Mouse (Mus musculus) left cerebral cortex, postnatal 25 days (tissue): ENCODE results near the gene Vangl2. TPM values are rescaled to one million over a fixed set of nuclear protein-coding genes. Genes with fewer than 3 reads are reported as not detected.

Experiments used
- DNase-seq, 2 experiments: peaks; one replicate each; pipeline ENCODE4 v3.0.0; 2022; ENCODE audit warnings: low spot score in 2 of 2, mixed read lengths in 1 of 2
- intact Hi-C: fragments of 180-260 bp; cut with DNase I; formaldehyde crosslinking; loops from one replicate; pipeline ENCODE4 v1.15.1; 2025
- total RNA-seq, 2 experiments: library from RNA; stranded (reverse); gene quantifications; 2 replicates each; pipeline ENCODE4 v1.2.3; 2021

Gene Vangl2
- 10 to 100 TPM; 13.3 to 13.5 TPM for total RNA-seq

DNA sequence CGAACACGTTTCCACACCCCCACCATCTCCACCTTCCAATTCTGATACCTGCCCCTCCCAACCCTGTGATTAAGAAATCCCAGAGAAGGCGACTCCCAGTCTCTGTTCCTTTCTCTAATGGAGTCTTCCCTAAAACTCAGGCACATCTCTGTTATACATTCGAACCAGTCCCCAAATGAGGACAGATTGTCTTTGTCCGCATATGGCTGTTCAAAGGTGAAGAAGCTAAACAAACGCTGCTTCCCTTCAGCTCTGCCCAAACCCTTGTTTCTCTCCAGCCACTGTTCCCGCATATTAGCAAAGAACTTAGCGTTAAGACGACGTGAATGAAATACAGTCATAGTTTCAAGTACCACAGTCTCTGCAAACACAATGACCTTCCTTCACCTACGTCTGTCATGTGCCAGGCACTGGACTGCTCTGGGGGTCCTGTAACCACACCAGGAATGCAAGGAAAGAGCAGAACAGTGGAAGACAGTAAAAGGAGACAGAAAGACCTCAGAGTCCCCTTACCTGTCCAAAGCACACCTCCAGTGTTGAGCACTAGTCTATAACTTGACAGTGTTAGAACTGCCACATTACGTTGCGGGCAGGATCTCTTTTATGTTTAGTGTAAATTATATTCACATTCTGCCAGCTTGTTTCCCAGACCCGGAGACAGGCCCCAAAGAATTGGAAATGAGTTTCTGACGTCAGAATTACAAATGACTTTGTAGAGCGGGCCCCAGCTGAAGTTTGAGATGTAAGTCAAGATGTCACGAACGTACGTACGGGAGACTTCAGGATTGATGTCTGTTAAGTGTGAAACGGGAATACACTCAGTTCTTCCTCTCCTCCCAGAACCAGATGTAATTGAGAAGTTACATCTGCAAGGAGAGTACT is at the start of gene Vangl2:
Vangl2 (minus strand) TSS at position 51 of the 882 bp plus-strand sequence.
- intact Hi-C loops: no loop called here
- DNase-seq: no peak

DNA sequence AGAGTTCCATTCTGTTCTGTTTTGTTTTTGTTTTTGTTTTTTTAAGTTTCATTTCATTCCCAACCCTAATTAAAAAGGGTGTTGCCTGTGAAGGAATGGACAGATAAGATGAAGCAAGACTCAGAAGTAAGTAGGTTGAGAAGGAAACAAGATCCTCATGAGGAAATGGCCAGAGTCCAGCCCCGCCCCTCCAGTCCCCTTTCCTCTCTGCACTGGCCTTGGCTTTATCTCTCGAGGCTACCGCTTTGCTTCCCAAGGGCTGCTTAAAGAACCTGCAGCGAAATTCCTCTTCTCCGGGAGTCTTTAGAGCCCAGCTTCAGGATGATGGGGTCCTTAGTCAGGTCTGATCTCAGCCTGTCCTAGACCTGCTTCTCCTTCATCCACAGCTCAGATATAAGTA is 49.7 kb upstream of the Vangl2 start:
- intact Hi-C loops: no loop called here

DNA sequence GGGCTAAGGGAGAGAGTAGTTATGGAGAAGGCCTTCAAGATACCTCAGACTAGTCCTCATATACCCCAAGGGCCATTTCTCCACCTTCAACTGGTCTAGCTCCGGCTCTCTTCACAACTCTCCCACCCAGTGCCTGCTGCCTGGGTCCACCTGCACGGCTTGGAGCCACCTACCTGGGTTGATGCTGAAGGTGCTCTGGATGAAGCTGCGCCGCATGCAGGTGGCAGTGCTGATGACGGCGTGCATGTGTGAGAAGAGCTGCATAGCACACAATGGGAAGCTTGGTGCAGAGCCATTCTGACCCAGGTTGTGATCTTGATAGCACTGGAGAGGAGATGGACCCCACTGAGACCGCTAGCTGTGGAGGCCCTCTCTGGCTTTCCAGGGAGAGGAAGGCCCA is 44.4 kb upstream of the Vangl2 start:
- no peak for DNase-seq
- intact Hi-C loops: no loop called here

More for the DNA sequence above, 49.7 kb upstream of the Vangl2 start:
- no peak for DNase-seq

GRCm38 (mm10) chr1:172071556-172071955 is 43.3 kb upstream of the Vangl2 start:
- intact Hi-C loops: no loop called here
- DNase-seq: no peak

DNA sequence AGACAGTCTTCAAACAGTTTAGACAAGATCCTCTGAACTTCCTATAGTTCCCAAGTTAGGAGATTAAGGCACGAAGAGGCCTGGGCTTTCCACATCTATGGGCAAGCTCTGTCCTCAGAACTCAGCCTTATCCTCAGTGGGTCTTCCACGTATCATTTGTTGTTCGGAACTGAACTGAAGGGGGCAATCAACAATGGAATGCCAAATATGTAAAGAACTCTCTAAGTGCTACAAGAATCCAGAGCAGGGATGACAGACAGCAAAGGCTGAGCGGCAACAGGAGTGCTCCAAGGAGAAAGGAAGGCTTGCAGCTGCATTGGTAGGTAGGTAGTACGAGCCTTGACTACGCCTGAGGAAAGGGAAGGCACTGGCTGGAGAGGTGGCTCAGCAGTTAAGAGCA is 42.0 kb upstream of the Vangl2 start:
- intact Hi-C loops: no loop called here
- no peak for DNase-seq

- DNase-seq: peak in 1 of 2 experiments; percentile 48
- intact Hi-C loops: no loop called here
Observed at GRCm38 (mm10) chr1:172064613-172065141, 36.4 kb upstream of the Vangl2 start.

- no peak for DNase-seq
- intact Hi-C loops: no loop called here
Observed at GRCm38 (mm10) chr1:172063291-172064023, 35.2 kb upstream of the Vangl2 start.

- intact Hi-C loops: no loop called here
- no peak for DNase-seq
Observed at GRCm38 (mm10) chr1:172062101-172062500, 33.9 kb upstream of the Vangl2 start.

- DNase-seq: no peak
- intact Hi-C loops: no loop called here
Observed at GRCm38 (mm10) chr1:172061217-172061616, 33.0 kb upstream of the Vangl2 start.

DNA sequence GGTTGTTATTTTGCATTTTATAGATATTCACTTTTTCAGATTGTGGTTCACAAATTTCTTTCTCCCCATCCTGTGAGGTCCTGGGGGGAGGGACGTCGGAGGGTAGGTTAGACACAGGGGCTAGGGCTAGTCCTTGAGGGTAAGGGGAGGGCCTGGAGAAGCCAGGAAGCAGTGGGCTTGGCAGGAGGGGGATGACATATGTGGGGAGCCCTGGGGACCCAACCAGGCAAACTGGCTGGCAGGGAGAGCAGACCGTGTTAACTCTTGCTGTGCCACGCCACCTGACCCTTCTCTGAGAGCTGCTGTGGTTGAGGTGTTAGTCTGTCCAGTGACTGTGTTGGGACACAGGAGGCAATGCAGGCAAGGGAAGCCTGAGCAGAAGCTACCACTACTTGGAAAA is 32.4 kb upstream of the Vangl2 start:
- intact Hi-C loops: no loop called here
- no peak for DNase-seq

- intact Hi-C loops: no loop called here
- DNase-seq: no peak
Observed at GRCm38 (mm10) chr1:172058874-172059273, 30.6 kb upstream of the Vangl2 start.

DNA sequence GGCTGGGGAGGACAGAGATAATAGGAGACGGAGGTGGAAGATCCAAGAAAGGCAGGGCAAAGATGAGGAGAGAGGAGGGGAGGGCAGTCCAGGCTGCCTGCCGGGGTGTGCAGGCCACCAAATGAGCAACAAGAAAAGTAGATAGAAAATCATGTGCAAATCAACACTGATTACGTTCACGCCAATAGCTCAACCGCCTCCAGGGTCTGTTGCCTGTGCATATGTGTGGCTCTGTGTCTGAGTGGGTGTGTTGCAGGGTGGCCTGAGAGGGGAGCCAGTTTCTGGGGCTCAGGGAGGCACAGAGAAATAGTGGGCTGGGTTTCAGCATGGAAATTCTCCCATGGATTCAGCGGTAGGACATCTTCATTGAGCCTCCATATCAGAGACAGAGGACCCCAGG is 30.1 kb upstream of the Vangl2 start:
- intact Hi-C loops: no loop called here
- DNase-seq: no peak

- intact Hi-C loops: no loop called here
- peak in 1 of 2 experiments; percentile 62 for DNase-seq
Observed at GRCm38 (mm10) chr1:172057491-172057921, 29.3 kb upstream of the Vangl2 start, which contains the start of gene Nhlh1. Gene Nhlh1 (minus strand): TSS chr1:172057573.

DNA sequence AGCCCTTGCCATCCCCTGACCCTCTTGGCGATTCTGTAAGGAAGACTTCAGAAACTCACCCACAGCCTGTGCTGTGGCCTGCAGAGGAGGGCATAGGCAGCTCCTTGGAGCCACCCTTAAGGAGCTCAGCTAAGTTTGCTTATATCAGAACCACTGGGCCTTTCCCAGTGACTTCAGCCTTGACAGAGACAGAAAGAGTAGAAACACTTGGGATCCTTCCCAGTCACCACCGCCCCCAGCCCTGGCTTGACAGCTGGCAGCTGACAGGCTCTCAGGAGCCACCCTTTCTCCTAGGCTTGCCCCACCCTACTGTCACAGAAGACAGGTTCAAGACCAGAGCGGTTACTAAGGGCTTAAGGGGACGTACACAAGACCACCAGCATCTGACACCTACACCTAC is 28.0 kb upstream of the Vangl2 start:
- DNase-seq: peak in 1 of 2 experiments; percentile 77
- intact Hi-C loops: no loop called here

DNA sequence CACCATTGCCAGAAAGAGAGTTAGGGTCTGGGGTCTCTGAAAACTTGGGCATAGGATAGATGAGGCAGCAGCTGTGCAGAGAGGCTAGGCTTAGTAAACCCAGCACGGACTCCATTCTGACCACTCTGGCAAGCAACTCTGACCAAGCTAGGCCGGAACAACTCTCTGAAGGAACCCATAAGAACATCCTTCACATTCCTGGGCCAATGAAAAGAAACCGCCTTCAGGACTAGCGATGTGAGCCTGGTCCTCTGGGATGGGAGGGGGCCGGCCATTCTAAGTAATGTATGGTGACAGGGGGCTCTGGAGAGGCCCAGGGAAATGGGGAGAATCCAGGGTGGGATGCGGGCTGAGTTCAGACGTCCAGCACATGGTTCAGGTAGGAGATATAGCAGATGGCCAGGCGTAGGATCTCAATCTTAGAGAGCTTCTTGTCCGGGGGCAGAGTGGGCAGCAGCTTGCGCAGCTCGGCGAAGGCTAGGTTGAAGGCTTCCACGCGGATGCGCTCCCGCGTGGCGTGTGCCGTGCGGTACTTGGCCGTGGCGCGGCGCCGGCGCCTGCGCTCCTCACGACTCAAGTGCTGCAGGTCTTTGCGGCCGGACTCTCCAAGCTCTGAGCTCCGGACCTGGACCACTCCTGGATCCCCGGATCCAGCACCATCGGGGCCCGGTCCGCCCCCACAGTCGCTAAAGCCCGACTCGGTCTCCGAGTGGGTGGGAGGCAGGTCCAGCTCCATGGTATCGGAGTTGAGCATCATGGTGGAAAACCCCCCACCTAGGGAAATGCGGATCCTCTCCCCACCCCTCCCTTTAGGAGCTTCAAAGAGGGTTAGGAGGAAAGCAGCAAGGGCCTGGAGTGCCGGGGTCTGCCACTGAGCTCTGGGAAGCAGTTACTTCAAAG is 25.5 kb upstream of the Vangl2 start:
- intact Hi-C loops: no loop called here
- peak in 1 of 2 experiments; percentile 55 for DNase-seq

DNA sequence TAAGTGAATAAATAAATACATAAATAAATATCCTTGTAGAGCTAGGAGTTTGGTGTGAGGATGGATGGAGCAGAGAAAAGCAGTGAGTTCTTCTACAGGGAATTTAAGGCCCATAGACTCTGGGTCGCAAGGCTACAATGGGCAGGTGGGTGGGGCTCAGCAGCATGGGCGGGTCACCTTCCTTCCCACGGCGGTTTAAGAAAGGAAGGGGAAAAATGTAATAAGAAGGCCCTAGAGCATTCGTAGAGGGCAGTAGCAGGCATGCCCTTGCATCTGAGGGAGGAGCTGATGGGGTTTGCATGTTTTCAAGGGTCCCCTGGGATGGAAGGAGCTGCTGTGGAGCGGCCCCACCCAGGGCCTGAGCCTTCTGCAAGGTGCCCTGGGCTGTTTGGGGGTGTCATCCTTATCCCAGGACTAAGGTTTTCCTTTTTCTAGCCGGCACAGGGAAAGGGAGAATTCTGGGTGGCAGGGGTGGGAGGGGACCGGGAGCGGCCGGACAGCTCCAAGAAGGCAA is 24.6 kb upstream of the Vangl2 start:
- intact Hi-C loops: no loop called here
- DNase-seq: no peak

DNA sequence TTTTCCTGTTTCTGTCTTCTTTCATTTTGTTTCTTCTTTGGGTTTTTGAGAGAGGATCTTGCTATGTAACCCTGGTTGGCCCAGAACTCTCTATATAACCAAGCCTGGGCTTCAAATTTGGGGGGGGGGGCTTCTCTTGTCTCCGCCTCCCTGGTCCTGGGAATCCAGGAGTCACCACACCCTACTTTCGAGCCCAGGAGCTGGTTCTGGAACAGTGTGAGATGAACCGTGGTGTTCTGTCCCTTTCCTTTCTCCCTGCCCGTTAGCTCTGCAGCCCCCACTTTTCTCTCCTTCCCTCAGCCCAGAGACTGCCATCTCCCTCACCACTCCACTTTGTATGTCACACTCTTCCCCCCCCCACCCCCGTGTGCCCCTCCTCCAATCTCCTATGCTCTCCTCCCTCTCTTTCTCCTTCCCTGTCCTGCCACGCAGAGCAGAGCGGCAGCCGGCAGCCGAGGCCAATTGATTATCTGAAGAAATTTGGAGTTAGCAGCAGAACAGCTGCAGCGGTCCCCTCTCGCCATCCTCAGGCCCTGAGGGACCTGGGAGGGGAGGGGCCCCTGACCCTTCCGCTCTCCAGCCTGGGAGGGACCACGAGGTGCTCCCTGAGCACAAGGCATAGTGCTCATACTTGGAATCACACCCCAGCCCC is 21.0 kb upstream of the Vangl2 start:
- intact Hi-C loops: loop anchor here (5.0 kb wide), 2 partner anchors 78 to 263 kb away; partner anchors contain the start of gene Pex19
- no peak for DNase-seq

GRCm38 (mm10) chr1:172048241-172048734 is 20.0 kb upstream of the Vangl2 start:
- no peak for DNase-seq
- intact Hi-C loops: loop anchor here (5.0 kb wide), 2 partner anchors 79 to 264 kb away; partner anchors contain the start of gene Pex19
